Mouse (Mus musculus): ENCODE data around the gene Myo16.

DNA sequence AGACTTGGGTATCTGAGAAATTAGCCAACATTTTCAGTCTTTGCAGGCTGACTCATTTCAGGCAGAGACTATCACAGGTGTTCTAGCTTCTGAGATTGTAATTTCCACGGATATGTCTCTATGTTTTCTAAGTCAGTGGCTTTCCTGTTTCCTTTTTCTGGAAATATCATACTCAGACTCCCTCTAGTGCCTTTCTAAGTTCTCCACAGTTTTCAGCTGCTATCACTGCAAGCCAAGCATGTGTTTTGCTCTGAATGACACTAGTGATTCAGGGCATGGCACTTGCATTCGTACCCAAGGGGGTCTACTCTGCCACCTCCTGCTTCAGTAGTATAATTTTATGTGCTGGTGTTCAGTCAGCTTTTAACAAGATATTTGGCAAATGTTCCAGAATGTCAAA is 11.2 kb downstream of the Myo16 start:
- TF ChIP-seq CTCF (IDR thresholded peaks at IDR 0.05; ENCODE audit: control insufficient read depth, insufficient read depth, insufficient replicate concordance, low read depth, low read length), result no peak
- no peak for TF ChIP-seq POLR2A (IDR thresholded peaks at IDR 0.05; ENCODE audit: control insufficient read depth, low read depth, low read length)

Data from testis, adult 2 months (tissue).